Mouse (Mus musculus): ENCODE data around the gene Gm43518. TPM values are rescaled to one million over a fixed set of nuclear protein-coding genes. Genes with fewer than 3 reads are reported as not detected.

Gene Gm43518
- polyA plus RNA-seq, 1 experiment = not detected

- no peak for TF ChIP-seq GATA1 (IDR thresholded peaks at IDR 0.05; ENCODE audit: low read length)
Observed at GRCm38 (mm10) chr5:123907631-123907977, 19.6 kb upstream of the Gm43518 start.

GRCm38 (mm10) chr5:123914852-123915251 is 12.4 kb upstream of the Gm43518 start:
- no peak for TF ChIP-seq GATA1 (IDR thresholded peaks at IDR 0.05; ENCODE audit: low read length)

- no peak for TF ChIP-seq GATA1 (IDR thresholded peaks at IDR 0.05; ENCODE audit: low read length)
Observed at GRCm38 (mm10) chr5:123922112-123922511, 5.1 kb upstream of the Gm43518 start.

GRCm38 (mm10) chr5:123930508-123930989 is 3.3 kb downstream of the Gm43518 start, which contains the start of gene Ccdc62:
Gene Ccdc62, plus strand, starts transcription at chr5:123930679.
- no peak for TF ChIP-seq GATA1 (IDR thresholded peaks at IDR 0.05; ENCODE audit: low read length)

GRCm38 (mm10) chr5:123931131-123931530 is 3.9 kb downstream of the Gm43518 start:
- TF ChIP-seq GATA1 (IDR thresholded peaks at IDR 0.05; ENCODE audit: low read length) = no peak

GRCm38 (mm10) chr5:123932927-123933326 is 5.7 kb downstream of the Gm43518 start:
- TF ChIP-seq GATA1 (IDR thresholded peaks at IDR 0.05; ENCODE audit: low read length) = no peak

GRCm38 (mm10) chr5:123933556-123933955 is 6.3 kb downstream of the Gm43518 start:
- TF ChIP-seq GATA1 (IDR thresholded peaks at IDR 0.05; ENCODE audit: low read length) = no peak

- TF ChIP-seq GATA1 (IDR thresholded peaks at IDR 0.05; ENCODE audit: low read length) = no peak
Observed at GRCm38 (mm10) chr5:123933957-123934591, 6.9 kb downstream of the Gm43518 start.

- no peak for TF ChIP-seq GATA1 (IDR thresholded peaks at IDR 0.05; ENCODE audit: low read length)
Observed at GRCm38 (mm10) chr5:123935931-123936330, 8.7 kb downstream of the Gm43518 start.

GRCm38 (mm10) chr5:123938479-123938878 is 11.3 kb downstream of the Gm43518 start:
- no peak for TF ChIP-seq GATA1 (IDR thresholded peaks at IDR 0.05; ENCODE audit: low read length)

- TF ChIP-seq GATA1 (IDR thresholded peaks at IDR 0.05; ENCODE audit: low read length) = no peak
Observed at GRCm38 (mm10) chr5:123946546-123946945, 19.3 kb downstream of the Gm43518 start.

GRCm38 (mm10) chr5:123947041-123947761 is 20.0 kb downstream of the Gm43518 start:
- TF ChIP-seq GATA1 (IDR thresholded peaks at IDR 0.05; ENCODE audit: low read length) = no peak

GRCm38 (mm10) chr5:123952365-123953045 is 25.3 kb downstream of the Gm43518 start:
- no peak for TF ChIP-seq GATA1 (IDR thresholded peaks at IDR 0.05; ENCODE audit: low read length)

GRCm38 (mm10) chr5:123957213-123957612 is 30.0 kb downstream of the Gm43518 start:
- no peak for TF ChIP-seq GATA1 (IDR thresholded peaks at IDR 0.05; ENCODE audit: low read length)

- no peak for TF ChIP-seq GATA1 (IDR thresholded peaks at IDR 0.05; ENCODE audit: low read length)
Observed at GRCm38 (mm10) chr5:123959018-123959417, 31.8 kb downstream of the Gm43518 start.

- TF ChIP-seq GATA1 (IDR thresholded peaks at IDR 0.05; ENCODE audit: low read length) = no peak
Observed at GRCm38 (mm10) chr5:123960129-123960528, 32.9 kb downstream of the Gm43518 start.
